Mouse (Mus musculus) cortical plate, adult 2 months (tissue): ENCODE results near the gene Neurl1b.

ENCODE experiments used
- CTCF ChIP-seq: fragments of 200-500 bp; IDR thresholded peaks from 2 replicates; pipeline ENCODE4 v1.5.1; 2011; ENCODE audit warnings: mild to moderate bottlenecking, control low read depth, low read length; ENCODE audit not compliant: insufficient read depth; ENCODE audit errors: extremely low read depth
- POLR2A ChIP-seq: fragments of 200-500 bp; IDR thresholded peaks from 2 replicates; pipeline ENCODE4 v1.6.1; 2011; ENCODE audit warnings: mild to moderate bottlenecking, low read length, control low read depth; ENCODE audit not compliant: insufficient read depth; ENCODE audit errors: extremely low read depth

DNA sequence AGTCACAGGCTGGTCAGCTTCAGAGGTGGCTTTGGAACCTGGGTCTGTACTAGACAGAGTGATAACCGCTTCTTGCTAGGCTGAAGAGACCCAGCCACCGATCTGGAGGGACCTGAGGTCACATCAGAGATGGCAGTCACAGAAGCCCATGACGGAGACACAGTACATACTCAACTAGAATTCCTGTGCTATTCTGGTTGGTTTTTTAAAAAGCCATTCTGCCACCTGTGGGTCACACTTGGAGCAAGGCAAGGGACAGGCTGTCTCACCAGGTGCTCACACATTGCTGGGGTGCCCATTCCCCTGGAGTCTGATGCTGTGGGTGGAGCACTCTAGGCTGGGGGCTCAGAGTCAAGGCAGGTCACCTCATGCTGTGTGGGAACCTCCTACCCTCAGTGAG is 1.5 kb downstream of the Neurl1b start:
- TF ChIP-seq CTCF (no peak), POLR2A (no peak)
